Mouse (Mus musculus) embryonic facial prominence, embryonic 14.5 days (tissue): ENCODE data around the gene Shisal1. TPM values are rescaled to one million over a fixed set of nuclear protein-coding genes. Genes with fewer than 3 reads are reported as not detected.

Experiments
- ATAC-seq: fragments of 200-750 bp; cut with Nextera tagmentation; 2 replicates; pipeline ENCODE4 v1.8.0; 2017; ENCODE audit warnings: low read depth, moderate number of reproducible peaks, moderate TSS enrichment
- DNase-seq: peaks from one replicate; pipeline ENCODE4 v3.0.0-alpha.2; 2015; ENCODE audit warnings: low spot score
- H3K27ac ChIP-seq: fragments of 300-500 bp; sonication (generic); replicated peaks from 2 replicates; pipeline ENCODE4 v1.5.1; 2014; ENCODE audit warnings: low read depth, mild to moderate bottlenecking, low read length, moderate library complexity
- H3K27me3 ChIP-seq: fragments of 300-500 bp; sonication (generic); replicated peaks from 2 replicates; pipeline ENCODE4 v1.6.1; 2014; ENCODE audit warnings: low read length; ENCODE audit not compliant: control insufficient read depth, insufficient read depth
- H3K36me3 ChIP-seq: fragments of 300-500 bp; sonication (generic); 2 replicates; pipeline ENCODE4 v1.6.1; 2014; ENCODE audit warnings: low read length, mixed read lengths; ENCODE audit not compliant: control insufficient read depth, insufficient read depth
- H3K4me1 ChIP-seq: fragments of 300-500 bp; sonication (generic); 2 replicates; pipeline ENCODE4 v1.6.1; 2014; ENCODE audit warnings: antibody characterized with exemption, low read length; ENCODE audit not compliant: control insufficient read depth, insufficient read depth
- H3K4me2 ChIP-seq: fragments of 300-500 bp; sonication (generic); 2 replicates; pipeline ENCODE4 v1.6.1; 2014; ENCODE audit warnings: low read depth, mild to moderate bottlenecking, low read length, moderate library complexity, mixed read lengths
- H3K4me3 ChIP-seq: fragments of 300-500 bp; sonication (generic); 2 replicates; pipeline ENCODE4 v1.5.1; 2014; ENCODE audit warnings: low read depth, mild to moderate bottlenecking, low read length
- H3K9ac ChIP-seq: fragments of 300-500 bp; sonication (generic); 2 replicates; pipeline ENCODE4 v1.6.1; 2014; ENCODE audit warnings: low read depth, mild to moderate bottlenecking, low read length, moderate library complexity, mixed read lengths
- H3K9me3 ChIP-seq: fragments of 300-500 bp; sonication (generic); 2 replicates; pipeline ENCODE4 v1.6.1; 2016; ENCODE audit warnings: low read length; ENCODE audit not compliant: control insufficient read depth
- WGBS: fragments of 180-500 bp; shearing (Covaris S2); extraction: QIAGEN DNeasy Blood & Tissue Kit; methylation state at CpG from one replicate; pipeline ENCODE4 v1.1.7; 2014; 5-methylcytosine and 5-hydroxymethylcytosine counted together
- polyA plus RNA-seq: library from polyadenylated mRNA; unstranded; fragments of >200 nt; fragmentation: Nextera tagmentation; extraction: Ambion mirVana; gene quantifications from 2 replicates; pipeline ENCODE4 v1.2.1, GENCODE M21; 2014

Gene Shisal1
- polyA plus RNA-seq, 1 experiment from 2014 or later: 12.9 TPM

GRCm38 (mm10) chr15:84461429-84461828 lies 14.5 kb upstream of the Shisal1 start:
- ATAC-seq: no peak
- H3K4me2 ChIP-seq: no peak overlapping the region
- no peaks in the 10 kb centered on the region for H3K9me3 ChIP-seq
- 0 out of 2 replicates have a peak, but pooled peaks cover 2% of the 10 kb centered on the region for H3K4me1 ChIP-seq
- no peak overlapping the region for H3K4me3 ChIP-seq
- no peak overlapping the region for H3K27ac ChIP-seq
- DNase-seq: peak; percentile 53
- WGBS: 64% methylated on average over 2 of the region's 2 CpGs
- no peak overlapping the region for H3K9ac ChIP-seq
- H3K27me3 ChIP-seq: no peaks in the 10 kb centered on the region
- no peaks in the 10 kb centered on the region for H3K36me3 ChIP-seq

GRCm38 (mm10) chr15:84458983-84459382 lies 12.1 kb upstream of the Shisal1 start:
- no peak overlapping the region for H3K27ac ChIP-seq
- ATAC-seq (no peak), DNase-seq (no peak)
- H3K9ac ChIP-seq: no peak overlapping the region
- no peaks in the 10 kb centered on the region for H3K36me3 ChIP-seq
- no peak overlapping the region for H3K4me2 ChIP-seq
- no peaks in the 10 kb centered on the region for H3K27me3 ChIP-seq
- no peak overlapping the region for H3K4me3 ChIP-seq
- H3K4me1 ChIP-seq: no peaks in the 10 kb centered on the region
- H3K9me3 ChIP-seq: no peaks in the 10 kb centered on the region
- WGBS: 61% methylated on average over 6 of the region's 6 CpGs

GRCm38 (mm10) chr15:84455286-84455685 lies 8.4 kb upstream of the Shisal1 start:
- ATAC-seq (no peak), DNase-seq (no peak)
- Histone ChIP-seq H3K9ac (no peak overlapping the region), H3K4me2 (no peak overlapping the region), H3K4me1 (0 out of 2 replicates have a peak, but pooled peaks cover 2% of the 10 kb centered on the region), H3K27ac (no peak overlapping the region), H3K9me3 (no peaks in the 10 kb centered on the region), H3K36me3 (no peaks in the 10 kb centered on the region), H3K4me3 (no peak overlapping the region), H3K27me3 (no peaks in the 10 kb centered on the region)
- WGBS: 86% methylated on average over 6 of the region's 6 CpGs

- H3K27ac ChIP-seq: no peak overlapping the region
- H3K4me2 ChIP-seq: no peak overlapping the region
- ATAC-seq: no peak
- no peak for DNase-seq
- no peak overlapping the region for H3K4me3 ChIP-seq
- 71% methylated on average over 2 of the region's 2 CpGs for WGBS
- H3K9ac ChIP-seq: no peak overlapping the region
- no peaks in the 10 kb centered on the region for H3K9me3 ChIP-seq
- peaks cover 3% of the 10 kb centered on the region; the same call in 1 of the 2 replicates for H3K27me3 ChIP-seq
- no peaks in the 10 kb centered on the region for H3K36me3 ChIP-seq
- 0 out of 2 replicates have a peak, but pooled peaks cover 5% of the 10 kb centered on the region for H3K4me1 ChIP-seq
Observed at GRCm38 (mm10) chr15:84453091-84453490, 6.2 kb upstream of the Shisal1 start.

- H3K4me1 ChIP-seq: 0 out of 2 replicates have a peak, but pooled peaks cover 5% of the 10 kb centered on the region
- H3K9ac ChIP-seq: no peak overlapping the region
- H3K27me3 ChIP-seq: peaks cover 22% of the 10 kb centered on the region
- ATAC-seq: peak; percentile 38; the same call in 1 of the 2 replicates
- no peaks in the 10 kb centered on the region for H3K9me3 ChIP-seq
- 4% methylated on average over 18 of the region's 21 CpGs for WGBS
- peak overlapping the region; percentile 42 for H3K4me2 ChIP-seq
- no peaks in the 10 kb centered on the region for H3K36me3 ChIP-seq
- peak; percentile 78 for DNase-seq
- peak overlapping the region; percentile 9; the same call in 1 of the 2 replicates for H3K4me3 ChIP-seq
- H3K27ac ChIP-seq: no peak overlapping the region
Observed at GRCm38 (mm10) chr15:84450441-84451183, 3.7 kb upstream of the Shisal1 start.

GRCm38 (mm10) chr15:84445812-84446716 lies 833 bp downstream of the Shisal1 start:
- Histone ChIP-seq H3K9me3 (no peaks in the 10 kb centered on the region), H3K27me3 (peaks cover 43% of the 10 kb centered on the region), H3K9ac (peak overlapping the region; percentile 73), H3K36me3 (no peaks in the 10 kb centered on the region), H3K4me2 (peak overlapping the region; percentile 95), H3K27ac (no peak overlapping the region; the same call in 1 of the 2 replicates), H3K4me3 (peak overlapping the region; percentile 54), H3K4me1 (0 out of 2 replicates have a peak, but pooled peaks cover 5% of the 10 kb centered on the region)
- no peak for DNase-seq
- ATAC-seq: no peak
- 2% methylated on average over 45 of the region's 99 CpGs for WGBS

- no peaks in the 10 kb centered on the region for H3K36me3 ChIP-seq
- H3K4me1 ChIP-seq: no peaks in the 10 kb centered on the region
- H3K9ac ChIP-seq: no peak overlapping the region
- no peak overlapping the region for H3K27ac ChIP-seq
- 30% methylated on average over 7 of the region's 7 CpGs for WGBS
- no peaks in the 10 kb centered on the region for H3K9me3 ChIP-seq
- no peak overlapping the region for H3K4me3 ChIP-seq
- peaks cover 47% of the 10 kb centered on the region for H3K27me3 ChIP-seq
- ATAC-seq (peak; percentile 19; the same call in 1 of the 2 replicates), DNase-seq (peak; percentile 48)
- H3K4me2 ChIP-seq: 0 out of 2 replicates have a peak overlapping the region, but pooled peaks have one; percentile 18
Observed at GRCm38 (mm10) chr15:84444181-84444580, 2.7 kb downstream of the Shisal1 start.

- Histone ChIP-seq H3K9me3 (no peaks in the 10 kb centered on the region), H3K9ac (no peak overlapping the region), H3K4me1 (no peaks in the 10 kb centered on the region), H3K27me3 (peaks cover 47% of the 10 kb centered on the region), H3K36me3 (no peaks in the 10 kb centered on the region), H3K27ac (no peak overlapping the region), H3K4me2 (0 out of 2 replicates have a peak overlapping the region, but pooled peaks have one; percentile 18), H3K4me3 (no peak overlapping the region)
- peak; percentile 44 for DNase-seq
- peak; percentile 41; the same call in 1 of the 2 replicates for ATAC-seq
- WGBS: 38% methylated on average over 8 of the region's 10 CpGs
Observed at GRCm38 (mm10) chr15:84443631-84444030, 3.3 kb downstream of the Shisal1 start.
